Mouse (Mus musculus): ENCODE measurements around the gene Cep104.

GRCm38 (mm10) chr4:154053065-154053464, 78.1 kb downstream of the Cep104 start:
- TF ChIP-seq GATA1 (IDR thresholded peaks at IDR 0.05; ENCODE audit: low read length) (no peak), TAL1 (IDR thresholded peaks at IDR 0.05; ENCODE audit: low read length) (no peak)

Measured in erythroblast, embryonic 14.5 days (primary cell).